Mouse (Mus musculus) embryonic facial prominence, embryonic 10.5 days (tissue): ENCODE measurements around the gene Tepsin. TPM values are rescaled to one million over a fixed set of nuclear protein-coding genes. Genes with fewer than 3 reads are reported as not detected.

Experiments
- DNase-seq: peaks from one replicate; pipeline ENCODE4 v3.0.0-alpha.2; 2017; ENCODE audit warnings: low spot score
- H3K27ac ChIP-seq: fragments of 300-500 bp; sonication (generic); replicated peaks from 2 replicates; pipeline ENCODE4 v1.5.1; 2016; ENCODE audit warnings: mild to moderate bottlenecking
- H3K27me3 ChIP-seq: fragments of 300-500 bp; sonication (generic); replicated peaks from 2 replicates; pipeline ENCODE4 v1.6.1; 2016; ENCODE audit warnings: low read depth, mild to moderate bottlenecking; ENCODE audit not compliant: poor library complexity, severe bottlenecking
- H3K36me3 ChIP-seq: fragments of 300-500 bp; sonication (generic); replicated peaks from 2 replicates; pipeline ENCODE4 v1.6.1; 2016; ENCODE audit warnings: mild to moderate bottlenecking, moderate library complexity
- H3K4me1 ChIP-seq: fragments of 300-500 bp; sonication (generic); 2 replicates; pipeline ENCODE4 v1.6.1; 2016
- H3K4me3 ChIP-seq: fragments of 300-500 bp; sonication (generic); 2 replicates; pipeline ENCODE4 v1.5.1; 2016; ENCODE audit warnings: mild to moderate bottlenecking, moderate library complexity
- H3K9me3 ChIP-seq: fragments of 300-500 bp; sonication (generic); 2 replicates; pipeline ENCODE4 v1.6.1; 2016; ENCODE audit warnings: mild to moderate bottlenecking
- WGBS: fragments of 180-500 bp; shearing (Covaris S2); methylation state at CpG from one replicate; pipeline ENCODE4 v1.1.7; 2016; 5-methylcytosine and 5-hydroxymethylcytosine counted together
- polyA plus RNA-seq: library from polyadenylated mRNA; unstranded; fragments of >200 nt; fragmentation: Nextera tagmentation; extraction: Ambion mirVana; gene quantifications from 2 replicates; pipeline ENCODE4 v1.2.1, GENCODE M21; 2016

The Tepsin gene
- polyA plus RNA-seq, 1 experiment from 2014 or later, result 21.4 TPM

DNA sequence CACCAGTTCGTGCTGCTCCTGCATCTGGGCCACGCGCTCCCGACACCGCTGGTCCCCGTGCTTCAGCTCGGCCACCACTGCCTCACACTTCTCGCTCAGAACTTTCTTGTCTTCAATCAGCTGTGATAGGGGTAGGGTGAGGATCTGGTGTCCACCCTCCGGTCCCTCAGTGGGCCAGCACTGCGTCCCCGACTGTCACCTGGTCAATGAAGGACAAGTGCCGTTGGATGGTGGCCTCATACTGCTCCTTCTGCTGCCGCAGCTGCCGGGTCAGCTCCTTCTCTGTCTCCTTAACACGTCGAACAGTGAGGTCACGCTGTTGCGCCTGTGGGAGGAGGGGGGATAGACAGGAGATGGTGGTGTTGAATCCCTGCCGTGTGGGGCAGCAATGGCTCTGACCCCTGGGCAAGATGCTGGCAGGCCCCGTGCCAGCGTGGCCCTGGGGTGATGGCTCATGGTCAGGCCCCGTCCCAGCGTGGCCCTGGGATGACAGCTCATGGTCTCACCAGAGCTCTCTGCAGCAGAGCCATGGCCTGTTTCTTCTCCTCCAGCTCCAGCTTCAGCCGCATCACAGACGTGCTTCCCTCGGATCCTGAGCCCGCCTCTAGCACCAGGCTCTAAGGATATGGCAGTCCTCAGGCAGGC is 28.1 kb downstream of the Tepsin start:
- Histone ChIP-seq H3K36me3 (peaks cover 100% of the 10 kb centered on the region), H3K27ac (no peak overlapping the region), H3K4me3 (no peak overlapping the region), H3K4me1 (peaks cover 80% of the 10 kb centered on the region), H3K27me3 (no peaks in the 10 kb centered on the region; the same call in 1 of the 2 replicates), H3K9me3 (no peaks in the 10 kb centered on the region)
- WGBS, result 88% methylated on average over 27 of the region's 27 CpGs
- no peak for DNase-seq

- peaks cover 75% of the 10 kb centered on the region for H3K4me1 ChIP-seq
- H3K27ac ChIP-seq, result peak overlapping the region; percentile 41; the same call in 1 of the 2 replicates
- no peak overlapping the region for H3K4me3 ChIP-seq
- peaks cover 100% of the 10 kb centered on the region for H3K36me3 ChIP-seq
- H3K9me3 ChIP-seq, result no peaks in the 10 kb centered on the region
- no peaks in the 10 kb centered on the region; the same call in 1 of the 2 replicates for H3K27me3 ChIP-seq
- no peak for DNase-seq
- 53% methylated on average over 11 of the region's 11 CpGs for WGBS
Measured at GRCm38 (mm10) chr11:120069261-120069660, 29.3 kb downstream of the Tepsin start.

DNA sequence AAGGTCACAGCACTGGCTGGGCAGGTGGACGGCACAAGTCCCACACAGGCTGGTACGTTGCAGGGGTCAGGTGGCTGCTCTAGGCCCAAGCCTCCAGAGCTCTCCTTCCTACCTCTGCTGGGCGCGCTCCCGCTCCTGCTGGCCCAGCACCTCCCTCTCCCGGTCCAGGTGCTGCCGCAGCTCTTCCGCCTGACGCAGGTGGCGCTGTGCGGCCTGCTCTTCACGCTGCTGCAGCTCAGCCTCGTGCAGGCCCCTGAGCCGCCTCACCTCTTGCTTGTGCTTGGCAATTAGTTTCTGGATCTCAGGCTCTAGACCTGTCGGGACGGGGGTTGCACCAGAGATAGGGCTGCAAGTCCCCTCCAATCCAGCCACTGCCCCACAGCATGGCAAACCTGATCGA is 30.7 kb downstream of the Tepsin start:
- no peak overlapping the region for H3K4me3 ChIP-seq
- H3K27ac ChIP-seq, result no peak overlapping the region; the same call in 1 of the 2 replicates
- no peaks in the 10 kb centered on the region for H3K9me3 ChIP-seq
- DNase-seq, result peak; percentile 50
- H3K36me3 ChIP-seq, result peaks cover 100% of the 10 kb centered on the region
- no peaks in the 10 kb centered on the region; the same call in 1 of the 2 replicates for H3K27me3 ChIP-seq
- 51% methylated on average over 17 of the region's 17 CpGs for WGBS
- peaks cover 74% of the 10 kb centered on the region for H3K4me1 ChIP-seq

GRCm38 (mm10) chr11:120065291-120065690 is 33.2 kb downstream of the Tepsin start:
- 33% methylated on average over 10 of the region's 10 CpGs for WGBS
- Histone ChIP-seq H3K9me3 (no peaks in the 10 kb centered on the region), H3K4me1 (peaks cover 59% of the 10 kb centered on the region), H3K27ac (peak overlapping the region; percentile 15; the same call in 1 of the 2 replicates), H3K4me3 (0 out of 2 replicates have a peak overlapping the region, but pooled peaks have one; percentile 4), H3K36me3 (peaks cover 78% of the 10 kb centered on the region), H3K27me3 (no peaks in the 10 kb centered on the region)
- DNase-seq, result peak; percentile 63

DNA sequence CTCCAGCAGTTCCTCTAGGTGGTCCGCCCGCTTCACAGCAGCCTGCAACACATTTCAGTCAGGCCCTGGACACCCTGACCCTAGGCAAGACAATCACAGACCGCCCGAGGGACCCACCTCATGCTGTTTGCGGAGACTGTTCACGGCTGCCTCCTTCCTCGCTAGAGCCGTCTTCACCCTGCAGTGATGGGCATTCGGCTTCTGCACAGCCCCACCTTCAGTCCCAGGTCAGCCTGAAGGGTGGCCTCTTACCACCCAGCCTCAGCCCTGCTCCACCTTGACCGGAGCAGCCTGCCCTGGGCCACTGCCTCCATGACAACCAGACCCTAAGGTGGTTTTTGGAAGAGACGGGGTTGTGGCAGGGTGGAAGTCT is 33.9 kb downstream of the Tepsin start:
- Histone ChIP-seq H3K27me3 (no peaks in the 10 kb centered on the region), H3K9me3 (no peaks in the 10 kb centered on the region), H3K4me3 (no peak overlapping the region), H3K36me3 (peaks cover 71% of the 10 kb centered on the region), H3K27ac (no peak overlapping the region), H3K4me1 (peaks cover 56% of the 10 kb centered on the region)
- DNase-seq, result no peak
- 92% methylated on average over 11 of the region's 11 CpGs for WGBS

DNA sequence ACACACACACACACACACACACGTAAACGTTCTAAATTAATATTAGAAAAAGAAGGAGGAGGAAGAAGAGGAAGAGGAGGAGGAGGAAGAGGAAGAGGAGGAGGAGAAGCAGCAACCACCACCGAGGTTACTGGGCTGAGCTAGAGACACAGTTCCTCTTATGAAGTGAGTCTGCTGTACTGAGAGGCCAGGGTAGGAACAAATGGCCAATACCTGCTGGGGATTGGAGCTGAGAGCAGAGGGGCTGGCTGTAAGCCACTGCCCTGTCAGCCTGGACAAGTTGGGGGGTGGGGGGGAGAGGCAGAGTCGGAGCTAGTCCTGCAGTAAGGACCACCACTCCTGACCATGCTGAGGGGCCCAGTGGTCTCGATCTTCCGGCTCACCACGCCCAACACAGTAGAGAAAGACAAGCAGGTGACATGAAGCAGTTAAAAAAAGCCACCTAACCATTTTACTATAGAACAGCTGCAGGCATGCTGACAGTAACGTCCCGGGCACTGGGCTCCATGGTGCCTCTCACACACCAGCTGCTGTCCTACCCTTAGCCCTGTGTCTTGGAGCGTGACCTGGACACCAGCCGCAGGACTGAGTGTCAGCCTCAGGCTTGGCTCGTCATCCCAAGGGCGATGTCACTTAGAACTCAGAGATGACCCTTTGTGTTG is 34.4 kb downstream of the Tepsin start:
- Histone ChIP-seq H3K4me3 (no peak overlapping the region), H3K4me1 (peaks cover 51% of the 10 kb centered on the region), H3K27ac (no peak overlapping the region), H3K36me3 (peaks cover 66% of the 10 kb centered on the region), H3K27me3 (no peaks in the 10 kb centered on the region), H3K9me3 (no peaks in the 10 kb centered on the region)
- no peak for DNase-seq
- 90% methylated on average over 13 of the region's 13 CpGs for WGBS

DNA sequence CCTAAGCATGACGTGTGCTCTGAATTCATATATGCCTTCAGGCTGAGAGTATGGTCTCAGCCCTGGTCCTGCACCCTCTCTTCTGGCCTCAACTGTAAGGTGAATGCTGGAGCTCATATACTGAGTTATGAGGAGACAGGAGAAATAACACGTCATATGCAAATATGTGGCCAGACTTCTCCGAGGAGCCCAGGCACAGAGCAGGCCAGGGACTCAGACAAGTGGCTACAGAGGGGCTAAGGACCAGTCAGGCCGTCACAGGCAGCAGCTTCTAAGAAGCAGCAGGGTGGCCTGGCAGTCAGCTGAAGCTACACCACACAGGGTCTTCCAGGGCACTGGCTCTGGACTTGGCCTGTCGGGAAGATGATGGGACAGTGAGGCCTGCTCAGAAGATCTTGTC is 35.2 kb downstream of the Tepsin start:
- 87% methylated on average over 5 of the region's 5 CpGs for WGBS

DNA sequence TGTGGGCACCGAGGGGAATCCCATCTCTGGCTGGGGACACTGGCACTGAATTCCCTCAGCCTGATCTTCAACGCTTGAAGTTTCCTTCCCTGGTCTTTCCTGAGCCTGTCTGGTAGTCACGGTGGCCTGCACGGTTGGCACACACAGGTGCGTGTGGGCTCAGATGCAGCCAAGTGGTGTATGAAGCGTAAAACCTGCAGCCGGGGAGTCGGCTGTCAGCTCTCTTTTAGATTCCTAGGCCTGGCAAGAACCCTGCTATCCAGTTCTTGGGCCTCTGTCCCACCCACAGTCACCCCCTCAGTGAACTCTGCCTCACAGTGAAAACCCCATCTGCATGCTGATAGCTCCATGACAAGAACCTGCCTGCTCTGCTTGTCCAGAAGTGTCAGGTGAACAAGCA is 37.9 kb downstream of the Tepsin start:
- WGBS, result 89% methylated on average over 8 of the region's 8 CpGs
- Histone ChIP-seq H3K4me1 (peaks cover 16% of the 10 kb centered on the region), H3K9me3 (no peaks in the 10 kb centered on the region), H3K27me3 (no peaks in the 10 kb centered on the region), H3K36me3 (peaks cover 31% of the 10 kb centered on the region), H3K4me3 (no peak overlapping the region), H3K27ac (no peak overlapping the region)
- DNase-seq, result no peak

More for the DNA sequence above, 35.2 kb downstream of the Tepsin start:
- Histone ChIP-seq H3K27me3 (no peaks in the 10 kb centered on the region), H3K27ac (no peak overlapping the region), H3K9me3 (no peaks in the 10 kb centered on the region), H3K4me1 (peaks cover 43% of the 10 kb centered on the region), H3K36me3 (peaks cover 58% of the 10 kb centered on the region), H3K4me3 (no peak overlapping the region)
- DNase-seq, result no peak

GRCm38 (mm10) chr11:120055953-120056732 is 42.4 kb downstream of the Tepsin start:
- Histone ChIP-seq H3K9me3 (no peaks in the 10 kb centered on the region), H3K4me1 (peaks cover 21% of the 10 kb centered on the region), H3K4me3 (no peak overlapping the region), H3K27ac (no peak overlapping the region), H3K36me3 (no peaks in the 10 kb centered on the region), H3K27me3 (peaks cover 6% of the 10 kb centered on the region; the same call in 1 of the 2 replicates)
- no peak for DNase-seq
- WGBS, result 87% methylated on average over 12 of the region's 12 CpGs

DNA sequence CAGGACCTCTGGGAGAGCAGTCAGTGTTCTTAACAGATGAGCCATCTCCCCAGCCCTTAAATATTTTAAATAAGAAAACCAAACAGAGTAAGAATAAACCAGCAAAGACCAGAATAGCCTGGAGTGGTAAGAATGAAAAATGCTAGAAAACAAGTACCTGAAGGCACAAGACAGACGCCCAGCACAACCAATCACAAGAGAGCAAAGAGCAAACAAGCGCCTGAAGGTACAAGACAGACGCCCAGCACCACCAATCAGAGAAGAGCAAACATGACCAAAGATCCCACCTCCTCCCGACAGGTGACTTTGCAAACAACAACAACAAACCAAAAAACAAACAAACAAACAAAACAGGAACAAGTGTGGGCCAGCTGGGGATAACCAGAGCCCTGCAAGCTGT is 44.7 kb downstream of the Tepsin start:
- peaks cover 26% of the 10 kb centered on the region for H3K27me3 ChIP-seq
- H3K27ac ChIP-seq, result no peak overlapping the region

DNA sequence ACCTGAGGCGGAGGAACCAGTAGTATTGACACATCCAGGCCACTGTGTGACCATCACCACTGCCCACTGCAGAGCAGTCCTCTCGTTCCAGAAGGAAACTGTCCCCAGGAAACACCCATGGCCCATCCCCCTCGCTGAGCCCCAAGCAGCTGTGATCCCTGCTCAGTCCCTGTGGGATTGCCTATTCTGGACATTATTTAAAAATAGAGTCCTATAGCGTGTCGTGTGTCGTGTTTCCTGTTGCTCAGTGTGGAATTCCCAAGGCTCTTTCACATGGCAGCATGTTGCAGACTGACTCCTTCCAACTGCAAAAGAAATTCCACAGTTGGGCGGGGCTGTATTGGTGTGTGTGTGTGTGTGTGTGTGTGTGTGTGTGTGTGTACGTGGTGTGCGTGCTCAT is 46.3 kb downstream of the Tepsin start:
- Histone ChIP-seq H3K9me3 (no peaks in the 10 kb centered on the region), H3K27me3 (peaks cover 41% of the 10 kb centered on the region), H3K4me1 (peaks cover 36% of the 10 kb centered on the region), H3K4me3 (no peak overlapping the region), H3K27ac (no peak overlapping the region), H3K36me3 (no peaks in the 10 kb centered on the region)
- 80% methylated on average over 9 of the region's 9 CpGs for WGBS
- no peak for DNase-seq

More for the DNA sequence above, 44.7 kb downstream of the Tepsin start:
- H3K4me1 ChIP-seq, result peaks cover 21% of the 10 kb centered on the region
- H3K4me3 ChIP-seq, result no peak overlapping the region
- 85% methylated on average over 4 of the region's 4 CpGs for WGBS
- H3K9me3 ChIP-seq, result no peaks in the 10 kb centered on the region
- no peak for DNase-seq
- no peaks in the 10 kb centered on the region for H3K36me3 ChIP-seq

DNA sequence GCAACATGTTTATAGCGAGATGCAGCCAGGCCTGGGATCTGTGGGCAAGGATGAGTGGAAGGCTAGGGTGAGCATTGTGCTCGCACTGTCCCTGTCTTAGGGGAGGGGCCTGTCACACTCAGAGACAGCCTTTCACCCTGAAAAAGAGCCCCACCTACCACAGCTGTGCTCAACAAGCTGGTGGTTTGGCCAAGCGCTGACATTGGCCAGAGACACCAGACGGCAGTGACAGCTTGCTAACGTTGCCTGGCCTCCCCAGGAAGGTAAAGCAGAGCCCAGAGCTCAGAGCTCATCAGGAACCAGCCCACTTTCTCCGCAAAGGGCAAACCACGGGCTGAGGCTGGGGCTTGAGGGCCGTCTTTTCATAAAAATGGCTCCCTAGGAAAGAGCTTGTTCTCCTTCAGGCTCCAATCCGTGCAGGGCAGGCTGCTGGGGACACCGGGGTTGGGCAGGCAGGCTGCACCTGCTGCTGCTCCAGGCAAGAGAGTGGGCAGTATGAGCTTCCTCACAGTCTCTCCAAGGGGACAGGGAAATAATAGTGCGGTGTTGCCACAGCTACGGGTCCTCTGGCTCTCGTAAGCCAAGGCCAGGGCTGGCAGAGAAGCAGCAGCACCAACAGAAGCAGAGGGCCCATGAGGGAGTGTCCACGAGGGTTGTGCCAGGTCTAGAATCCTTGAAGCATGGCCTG is 47.3 kb downstream of the Tepsin start:
- Histone ChIP-seq H3K9me3 (no peaks in the 10 kb centered on the region), H3K27me3 (peaks cover 51% of the 10 kb centered on the region), H3K4me3 (no peak overlapping the region), H3K4me1 (peaks cover 46% of the 10 kb centered on the region), H3K27ac (peak overlapping the region; percentile 40), H3K36me3 (no peaks in the 10 kb centered on the region)
- 54% methylated on average over 14 of the region's 14 CpGs for WGBS
- DNase-seq, result no peak
